Mouse (Mus musculus) olfactory bulb, adult 2 months (tissue): ENCODE results near the gene Dse.

Source experiments
- CTCF ChIP-seq: fragments of 200-500 bp; IDR thresholded peaks from 2 replicates; pipeline ENCODE4 v1.5.1; 2012; ENCODE audit warnings: low read depth, mild to moderate bottlenecking, low read length, moderate library complexity; ENCODE audit not compliant: insufficient read depth
- POLR2A ChIP-seq: fragments of 200-500 bp; IDR thresholded peaks from 2 replicates; pipeline ENCODE4 v1.6.1; 2012; ENCODE audit warnings: mild to moderate bottlenecking, low read depth, low read length, moderate library complexity; ENCODE audit not compliant: insufficient read depth

- TF ChIP-seq CTCF (no peak), POLR2A (no peak)
These were observed 67.7 kb downstream of the Dse start for GRCm38 (mm10) chr10:34139768-34140167.
